Mouse (Mus musculus): ENCODE results near the gene Dgka. TPM values are rescaled to one million over a fixed set of nuclear protein-coding genes. Genes with fewer than 3 reads are reported as not detected.

Gene Dgka
- polyA plus RNA-seq, 1 experiment from 2014 or later: 4.2 TPM

DNA sequence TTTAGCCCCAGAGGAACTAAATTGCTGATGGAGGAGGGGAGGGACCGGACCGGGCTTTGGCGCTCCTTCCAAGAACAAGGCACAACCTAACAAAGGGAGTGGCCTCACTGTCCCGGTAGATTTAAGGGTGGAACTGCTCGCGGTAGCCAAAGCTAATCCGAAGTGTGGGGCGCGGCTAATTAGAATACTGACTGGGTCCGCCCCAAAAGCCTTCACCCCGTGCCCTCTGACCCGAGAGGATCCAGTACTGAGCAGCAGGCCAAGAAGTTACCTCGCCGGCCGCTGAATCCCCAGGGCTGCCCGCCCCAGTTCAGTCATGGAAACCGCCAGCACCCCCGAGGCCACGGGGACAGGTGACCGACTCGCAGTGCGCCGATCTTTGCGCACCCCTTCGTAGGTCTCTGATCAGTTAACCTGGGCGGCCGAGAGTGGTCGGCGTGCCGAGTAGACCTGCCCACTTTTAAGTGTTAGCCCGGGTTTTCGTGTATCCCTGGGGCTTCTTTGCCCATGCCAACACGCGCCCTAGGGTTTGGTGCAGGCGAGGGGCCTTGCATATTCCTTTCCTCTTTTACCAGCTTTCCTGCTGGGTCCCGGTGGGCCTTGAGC is 3.1 kb upstream of the Dgka start, which contains the start of gene Pym1:
Gene Pym1 (plus strand): TSS at position 244 of the 606 bp plus-strand sequence.
- Histone ChIP-seq H3K9ac (peak within 1 kb of the TSS; percentile 80), H3K4me2 (peak within 1 kb of the TSS; percentile 89), H3K4me1 (peaks cover 29% of the 10 kb centered on the region), H3K27ac (peak within 1 kb of the TSS; percentile 92), H3K4me3 (replicated peaks) (peak within 1 kb of the TSS; percentile 76), H3K36me3 (replicated peaks) (peaks cover 6% of the 10 kb centered on the region), H3K9me3 (no peaks in the 10 kb centered on the region), H3K27me3 (peaks cover 34% of the 10 kb centered on the region)
- WGBS: 1% methylated on average over 36 of the region's 36 CpGs
- peak; percentile 49 for ATAC-seq (ENCODE audit: low FRiP score)

DNA sequence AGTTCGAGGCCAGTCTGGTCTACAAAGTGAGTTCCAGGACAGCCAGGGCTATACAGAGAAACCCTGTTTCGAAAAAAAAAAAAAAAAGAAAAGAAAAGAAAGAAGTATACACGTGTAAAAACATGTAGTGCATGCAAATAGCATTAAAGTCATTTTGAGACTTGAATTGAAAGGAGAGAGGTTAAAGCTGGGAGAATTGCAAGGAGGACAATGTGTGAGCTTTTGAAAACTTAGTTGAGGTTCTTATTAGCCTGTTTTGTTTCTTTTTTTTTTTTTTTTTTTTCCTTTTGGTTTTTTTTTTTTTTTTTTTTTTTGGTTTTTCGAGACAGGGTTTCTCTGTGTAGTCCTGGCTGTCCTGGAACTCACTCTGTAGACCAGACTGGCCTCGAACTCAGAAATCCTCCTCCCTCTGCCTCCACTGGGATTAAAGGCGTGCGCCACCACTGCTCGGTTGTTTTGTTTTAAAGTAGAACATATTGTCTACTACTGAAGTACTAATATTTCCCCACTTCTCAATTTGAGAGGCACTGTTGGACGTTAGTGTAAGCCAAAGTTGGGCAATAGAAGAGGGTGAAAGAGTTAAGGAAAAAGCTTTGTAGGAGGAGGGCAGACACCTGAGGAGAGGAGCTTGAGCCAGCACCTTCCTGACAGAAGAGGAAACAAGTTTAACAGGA is 2.5 kb upstream of the Dgka start:
- no peak for ATAC-seq (ENCODE audit: low FRiP score)
- Histone ChIP-seq H3K4me2 (peak overlapping the region; percentile 89), H3K4me1 (peaks cover 29% of the 10 kb centered on the region), H3K9me3 (no peaks in the 10 kb centered on the region), H3K36me3 (replicated peaks) (no peaks in the 10 kb centered on the region; the same call in 1 of the 2 replicates), H3K27ac (peak overlapping the region; percentile 92), H3K4me3 (replicated peaks) (peak overlapping the region; percentile 76), H3K9ac (peak overlapping the region; percentile 80), H3K27me3 (peaks cover 40% of the 10 kb centered on the region)
- 37% methylated on average over 9 of the region's 9 CpGs for WGBS

DNA sequence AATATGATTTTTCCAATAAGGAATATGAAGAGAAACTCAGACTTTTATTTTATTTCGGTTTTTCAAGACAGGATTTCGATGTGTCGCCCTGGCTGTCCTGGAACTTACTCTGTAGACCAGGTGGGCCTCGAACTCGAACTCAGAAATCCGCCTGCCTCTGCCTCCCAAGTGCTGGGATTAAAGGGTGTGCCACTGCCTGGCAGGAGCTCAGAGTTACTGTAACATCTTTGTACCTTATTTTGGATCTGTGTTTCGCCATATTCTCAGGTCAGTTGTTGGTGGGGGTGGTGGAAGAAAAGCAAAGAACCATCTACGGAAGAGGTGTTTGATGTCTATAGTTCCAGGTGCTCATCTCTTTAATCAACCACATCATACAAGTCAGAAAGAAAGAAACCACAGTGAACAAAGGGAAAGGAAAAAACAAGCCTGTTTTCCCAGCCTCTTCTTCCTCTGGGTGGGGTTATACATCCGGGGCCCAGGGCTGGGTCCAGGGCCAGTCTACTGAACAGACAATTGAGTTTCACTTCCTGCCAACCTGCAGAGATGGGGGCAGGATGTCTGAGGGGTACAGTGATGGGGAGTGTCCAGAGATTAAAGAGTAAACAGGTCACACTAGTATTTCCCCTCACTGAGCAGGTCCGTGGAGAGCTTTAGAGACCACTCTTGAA is 1.4 kb upstream of the Dgka start:
- Histone ChIP-seq H3K9ac (no peak overlapping the region), H3K27ac (no peak overlapping the region), H3K9me3 (no peaks in the 10 kb centered on the region), H3K27me3 (peaks cover 44% of the 10 kb centered on the region), H3K4me3 (replicated peaks) (no peak overlapping the region), H3K4me1 (peaks cover 29% of the 10 kb centered on the region), H3K4me2 (no peak overlapping the region), H3K36me3 (replicated peaks) (no peaks in the 10 kb centered on the region; the same call in 1 of the 2 replicates)
- WGBS: 92% methylated on average over 10 of the region's 10 CpGs
- ATAC-seq (ENCODE audit: low FRiP score): no peak

DNA sequence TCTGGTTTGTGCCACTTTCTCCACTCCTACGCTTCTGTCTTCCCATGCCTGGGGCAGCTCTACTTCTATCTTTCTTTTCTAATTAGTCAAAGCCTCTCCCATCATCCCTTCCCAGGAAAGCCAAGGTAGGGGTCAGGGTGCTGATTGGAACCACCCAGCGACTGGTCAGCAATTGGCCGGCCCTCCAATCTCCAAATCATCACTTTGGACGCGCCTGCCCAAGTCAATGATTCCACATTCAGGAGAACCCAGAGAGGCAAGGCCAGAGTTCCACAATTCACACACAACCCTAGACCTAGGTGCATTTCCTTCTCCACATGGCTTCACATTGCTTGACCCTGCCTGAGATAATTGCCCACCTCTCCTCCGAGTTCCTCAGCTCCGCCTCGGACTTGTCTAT is 444 bp downstream of the Dgka start:
- peaks cover 19% of the 10 kb centered on the region for H3K4me1 ChIP-seq
- no peaks in the 10 kb centered on the region for H3K36me3 ChIP-seq (replicated peaks)
- peak overlapping the region; percentile 58 for H3K4me3 ChIP-seq (replicated peaks)
- no peaks in the 10 kb centered on the region for H3K9me3 ChIP-seq
- H3K9ac ChIP-seq: peak overlapping the region; percentile 74
- peaks cover 49% of the 10 kb centered on the region for H3K27me3 ChIP-seq
- 8% methylated on average over 8 of the region's 8 CpGs for whole genome bisulfite sequencing
- H3K4me2 ChIP-seq: peak overlapping the region; percentile 93
- no peak for ATAC-seq (ENCODE audit: low FRiP score)
- H3K27ac ChIP-seq: no peak overlapping the region

DNA sequence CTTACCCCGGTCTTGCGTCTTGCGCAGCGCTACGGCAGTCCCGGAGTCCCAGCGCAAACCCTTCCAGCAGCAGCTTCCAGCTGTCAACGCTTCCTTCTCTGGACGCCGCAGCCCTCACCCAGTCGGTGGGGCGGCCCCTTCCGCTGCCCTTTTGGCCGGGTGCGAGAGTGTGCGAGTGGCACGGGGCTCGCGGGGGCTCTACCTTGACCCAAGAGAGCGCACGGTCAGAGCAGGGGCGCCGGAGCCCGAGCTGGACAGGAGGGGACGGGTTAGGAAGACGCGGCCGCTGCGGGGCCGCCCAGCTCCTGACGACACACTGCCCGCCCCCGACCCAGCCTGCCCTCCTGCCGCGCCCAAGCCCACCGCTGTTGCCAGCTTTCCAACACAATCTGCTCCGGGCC is 864 bp downstream of the Dgka start:
- Histone ChIP-seq H3K27me3 (peaks cover 49% of the 10 kb centered on the region), H3K9ac (peak overlapping the region; percentile 74), H3K36me3 (replicated peaks) (no peaks in the 10 kb centered on the region), H3K27ac (no peak overlapping the region), H3K4me1 (peaks cover 14% of the 10 kb centered on the region), H3K4me3 (replicated peaks) (peak overlapping the region; percentile 58), H3K4me2 (peak overlapping the region; percentile 93), H3K9me3 (no peaks in the 10 kb centered on the region)
- under 1% methylated on average over 34 of the region's 37 CpGs for whole genome bisulfite sequencing
- no peak for ATAC-seq (ENCODE audit: low FRiP score)

DNA sequence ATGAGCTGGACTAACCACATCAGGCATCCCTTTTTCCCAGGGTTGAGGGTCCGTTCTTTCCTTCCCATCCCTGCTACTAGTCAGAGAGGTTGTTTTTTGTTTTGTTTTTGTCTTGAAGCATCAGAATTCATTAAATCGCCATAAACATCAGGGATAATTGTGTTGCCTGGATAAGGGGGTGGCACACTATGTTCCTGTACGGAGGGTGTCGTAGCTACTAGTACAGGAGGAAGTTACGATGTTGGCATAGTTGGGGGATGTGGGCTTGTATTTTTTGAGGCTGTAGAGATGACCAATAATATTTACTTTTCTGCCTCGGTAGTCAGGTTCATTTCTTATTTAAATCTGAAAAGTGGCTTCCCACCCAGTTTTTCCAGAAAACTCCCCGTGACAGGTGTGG is 1.4 kb downstream of the Dgka start:
- Histone ChIP-seq H3K27me3 (peaks cover 49% of the 10 kb centered on the region), H3K27ac (no peak overlapping the region), H3K36me3 (replicated peaks) (no peaks in the 10 kb centered on the region), H3K4me3 (replicated peaks) (peak overlapping the region; percentile 58), H3K4me1 (peaks cover 14% of the 10 kb centered on the region), H3K9ac (0 out of 2 replicates have a peak overlapping the region, but pooled peaks have one; percentile 74), H3K4me2 (peak overlapping the region; percentile 93), H3K9me3 (no peaks in the 10 kb centered on the region)
- ATAC-seq (ENCODE audit: low FRiP score): no peak
- WGBS: 8% methylated on average over 7 of the region's 7 CpGs

DNA sequence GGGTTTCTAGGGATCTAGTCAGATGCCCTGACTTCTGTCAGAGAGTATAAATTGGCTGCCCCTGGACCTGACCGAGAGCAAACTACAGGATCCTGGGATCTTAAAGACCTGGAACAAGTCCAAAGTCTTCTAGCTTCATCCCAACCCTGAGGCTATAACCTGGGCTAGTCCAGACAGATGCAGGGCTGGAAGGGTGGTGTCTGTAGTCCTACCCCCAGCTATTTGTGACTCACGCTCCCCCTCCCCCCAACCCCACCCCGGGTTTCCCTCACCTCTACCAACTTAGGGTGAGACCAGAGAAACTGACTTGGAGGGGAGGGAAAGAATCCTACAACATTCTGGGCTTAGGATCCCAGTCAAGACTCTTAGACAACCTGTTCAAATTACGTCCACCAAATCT is 2.0 kb downstream of the Dgka start:
- Histone ChIP-seq H3K4me1 (peaks cover 14% of the 10 kb centered on the region), H3K4me3 (replicated peaks) (no peak overlapping the region), H3K9ac (no peak overlapping the region), H3K27me3 (peaks cover 49% of the 10 kb centered on the region), H3K9me3 (no peaks in the 10 kb centered on the region), H3K4me2 (peak overlapping the region; percentile 93; the same call in 1 of the 2 replicates), H3K27ac (no peak overlapping the region), H3K36me3 (replicated peaks) (no peaks in the 10 kb centered on the region)
- 50% methylated on average over 4 of the region's 4 CpGs for whole genome bisulfite sequencing
- no peak for ATAC-seq (ENCODE audit: low FRiP score)

DNA sequence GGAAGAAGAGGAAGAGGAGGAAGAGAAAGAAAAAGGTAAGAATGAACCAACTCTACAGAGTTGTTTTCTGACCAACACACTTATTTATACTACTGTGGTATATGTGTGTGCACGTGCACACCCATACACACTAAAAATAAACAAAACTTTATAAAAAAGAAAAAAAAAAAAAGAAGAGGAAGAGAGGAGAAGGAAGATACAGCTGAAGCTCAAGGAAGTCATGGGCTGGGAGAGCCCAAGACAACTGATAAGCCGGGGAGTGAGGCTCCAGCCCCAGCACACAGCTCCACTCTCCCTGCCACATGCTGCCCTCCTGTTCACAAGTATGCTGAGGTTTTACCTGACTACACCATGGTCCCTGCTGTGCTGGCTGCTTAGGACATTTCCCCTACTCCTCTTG is 4.4 kb downstream of the Dgka start:
- Histone ChIP-seq H3K4me1 (peaks cover 19% of the 10 kb centered on the region), H3K9ac (no peak overlapping the region), H3K4me2 (no peak overlapping the region), H3K9me3 (no peaks in the 10 kb centered on the region), H3K27me3 (peaks cover 40% of the 10 kb centered on the region), H3K4me3 (replicated peaks) (no peak overlapping the region), H3K27ac (no peak overlapping the region), H3K36me3 (replicated peaks) (no peaks in the 10 kb centered on the region)
- ATAC-seq (ENCODE audit: low FRiP score): no peak
- whole genome bisulfite sequencing: 70% methylated on average over 2 of the region's 2 CpGs

DNA sequence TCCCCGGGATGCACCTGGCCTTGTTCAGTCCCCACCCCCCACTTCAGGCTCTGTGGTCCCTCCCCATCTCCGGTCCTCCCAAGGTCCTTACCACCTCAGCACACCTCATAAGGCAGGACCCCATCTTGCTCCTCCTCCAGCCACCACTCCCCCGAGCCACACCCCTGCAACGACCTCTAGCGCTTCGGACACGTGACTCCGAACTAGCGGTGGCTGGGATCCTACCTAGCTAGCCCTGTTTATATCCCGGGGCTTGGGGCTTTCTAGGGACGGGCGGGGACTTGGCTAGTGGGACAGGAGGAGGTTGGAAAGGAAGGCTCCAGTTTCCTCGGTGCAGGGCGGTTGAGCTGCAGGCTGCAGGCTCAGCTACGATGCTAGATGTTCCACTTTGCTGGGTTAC is 7.2 kb downstream of the Dgka start:
- no peak overlapping the region for H3K9ac ChIP-seq
- peaks cover 5% of the 10 kb centered on the region for H3K4me1 ChIP-seq
- no peaks in the 10 kb centered on the region for H3K9me3 ChIP-seq
- H3K27me3 ChIP-seq: peaks cover 12% of the 10 kb centered on the region
- no peak overlapping the region for H3K27ac ChIP-seq
- H3K4me3 ChIP-seq (replicated peaks): no peak overlapping the region; the same call in 1 of the 2 replicates
- no peak for ATAC-seq (ENCODE audit: low FRiP score)
- H3K4me2 ChIP-seq: peak overlapping the region; percentile 43
- H3K36me3 ChIP-seq (replicated peaks): no peaks in the 10 kb centered on the region
- 3% methylated on average over 15 of the region's 15 CpGs for WGBS

DNA sequence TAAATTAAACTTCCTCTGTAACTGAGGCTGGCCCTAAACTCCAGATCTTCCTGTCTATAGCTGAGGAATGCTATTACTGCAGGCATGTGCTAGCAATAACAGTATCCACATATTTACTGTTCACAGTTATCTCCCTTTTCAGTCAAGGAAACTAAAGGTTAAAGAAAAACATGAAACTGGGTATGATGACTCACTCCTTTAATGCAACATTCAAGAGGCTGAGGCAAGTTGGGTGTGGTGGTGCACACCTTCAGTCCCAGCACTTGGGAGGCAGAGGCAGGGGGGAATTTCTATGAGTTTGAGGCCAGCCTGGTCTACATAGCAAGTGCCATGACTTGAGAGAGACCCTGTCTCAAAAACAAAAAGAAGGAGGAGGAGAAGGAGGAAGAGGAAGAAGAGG is 12.7 kb downstream of the Dgka start:
- H3K9me3 ChIP-seq: no peaks in the 10 kb centered on the region
- H3K9ac ChIP-seq: no peak overlapping the region
- no peak overlapping the region for H3K27ac ChIP-seq
- no peak overlapping the region for H3K4me2 ChIP-seq
- H3K4me1 ChIP-seq: no peaks in the 10 kb centered on the region
- no peak overlapping the region for H3K4me3 ChIP-seq (replicated peaks)
- H3K27me3 ChIP-seq: peaks cover 4% of the 10 kb centered on the region; the same call in 1 of the 2 replicates
- no peak for ATAC-seq (ENCODE audit: low FRiP score)
- no peaks in the 10 kb centered on the region for H3K36me3 ChIP-seq (replicated peaks)

DNA sequence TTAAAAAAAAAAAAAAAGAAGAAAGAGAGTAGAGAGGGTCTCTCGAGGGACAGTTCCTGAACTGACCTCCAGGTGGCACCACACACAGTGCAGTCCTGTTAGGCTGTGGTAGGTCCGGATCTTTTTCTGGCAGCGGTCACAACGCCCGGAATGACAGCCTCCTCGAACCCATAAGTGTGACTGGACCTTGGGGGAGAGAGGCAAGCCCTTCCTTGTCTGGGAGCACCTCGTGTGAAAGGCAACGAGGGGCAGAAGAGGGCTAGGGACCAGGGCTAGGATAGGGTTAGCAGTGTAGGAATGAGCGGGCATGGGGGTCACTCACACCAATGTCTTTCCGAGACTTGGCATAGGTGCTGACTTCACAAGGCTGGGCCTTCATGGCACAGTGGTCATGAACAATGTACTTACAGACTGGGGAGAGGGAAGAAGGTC is 13.6 kb downstream of the Dgka start:
- Histone ChIP-seq H3K9me3 (no peaks in the 10 kb centered on the region), H3K27ac (no peak overlapping the region), H3K4me2 (peak overlapping the region; percentile 31; the same call in 1 of the 2 replicates), H3K36me3 (replicated peaks) (no peaks in the 10 kb centered on the region), H3K9ac (no peak overlapping the region), H3K27me3 (peaks cover 4% of the 10 kb centered on the region; the same call in 1 of the 2 replicates), H3K4me3 (replicated peaks) (no peak overlapping the region), H3K4me1 (no peaks in the 10 kb centered on the region)
- WGBS: 16% methylated on average over 10 of the region's 10 CpGs
- ATAC-seq (ENCODE audit: low FRiP score): peak; percentile 60

DNA sequence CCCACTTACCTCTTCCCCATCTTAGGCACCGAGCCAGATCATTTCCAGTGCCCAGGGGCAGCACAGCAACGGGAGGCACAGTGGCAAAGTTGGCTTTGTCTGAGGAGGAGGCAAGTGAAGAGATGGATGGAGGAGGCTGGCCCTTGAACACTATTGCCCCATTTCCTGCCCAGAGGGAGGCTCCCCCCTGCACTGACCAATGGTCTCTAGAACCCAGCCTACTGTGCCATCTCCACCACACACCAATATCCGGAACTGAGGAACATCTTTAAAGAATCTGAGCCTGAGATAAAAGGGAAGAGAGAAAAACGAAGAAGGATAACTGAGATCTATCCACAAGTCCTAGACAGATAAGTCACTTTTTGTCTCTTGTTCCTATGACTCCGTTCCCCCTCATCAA is 16.6 kb downstream of the Dgka start:
- H3K4me1 ChIP-seq: no peaks in the 10 kb centered on the region
- H3K36me3 ChIP-seq (replicated peaks): no peaks in the 10 kb centered on the region
- H3K27ac ChIP-seq: no peak overlapping the region
- H3K27me3 ChIP-seq: peaks cover 4% of the 10 kb centered on the region; the same call in 1 of the 2 replicates
- no peak overlapping the region for H3K9ac ChIP-seq
- no peak overlapping the region for H3K4me2 ChIP-seq
- WGBS: 87% methylated on average over 5 of the region's 5 CpGs
- no peak overlapping the region for H3K4me3 ChIP-seq (replicated peaks)
- H3K9me3 ChIP-seq: no peaks in the 10 kb centered on the region
- no peak for ATAC-seq (ENCODE audit: low FRiP score)
